Mouse (Mus musculus): ENCODE measurements around the gene Tex19.2.

DNA sequence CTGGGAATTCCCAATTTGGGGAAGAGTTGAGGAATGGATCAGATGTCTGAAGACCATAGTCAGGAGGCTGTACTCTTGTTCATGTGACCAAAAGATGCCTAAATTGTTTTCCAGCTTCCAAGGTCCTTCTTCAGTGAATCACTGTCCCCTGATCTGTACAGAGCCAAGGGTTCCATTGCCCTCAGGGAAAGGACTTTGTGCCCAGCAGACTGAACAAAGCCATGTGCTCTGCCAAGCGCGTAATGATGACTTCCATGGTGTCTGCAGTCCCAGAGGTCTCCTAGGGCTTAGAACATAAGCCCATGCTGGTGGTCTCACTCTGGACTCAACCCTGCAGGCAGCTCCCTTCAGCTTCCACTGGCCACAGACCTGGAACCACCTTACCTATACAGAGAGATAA is 50.6 kb downstream of the Tex19.2 start:
- TF ChIP-seq CTCF (conservative IDR thresholded peaks at IDR 0.05; ENCODE audit: insufficient read depth, insufficient read length, low read depth, low read length): no peak
- no peak for TF ChIP-seq POLR2A (IDR thresholded peaks at IDR 0.05; ENCODE audit: low read depth, low read length)

Measured in kidney, adult 2 months (tissue).